Mouse (Mus musculus) heart, adult 18-20 months (tissue): Measurements from ENCODE around the gene Cd34. TPM values are rescaled to one million over a fixed set of nuclear protein-coding genes. Genes with fewer than 3 reads are reported as not detected.

Experiments
- DNase-seq, 2 experiments: peaks; one replicate each; pipeline ENCODE4 v3.0.0; 2021 to 2022; ENCODE audit warnings: mixed read lengths in 1 of 2
- long read RNA-seq, 2 experiments: library from polyadenylated mRNA; stranded (forward); transcript quantifications; one replicate each; pipeline ENCODE4 v2.0.0; 2021
- total RNA-seq, 2 experiments: library from RNA; stranded (reverse); gene quantifications; 2 replicates each; pipeline ENCODE4 v1.2.3; 2021

Cd34 gene
- total RNA-seq = 10 to 100 TPM; 76.1 to 78.5 TPM
- long read RNA-seq, experiment 1, transcript Cd34-201 (8 exons, 2,454 nt) = major isoform, 24 of 63 reads
- long read RNA-seq, experiment 1, transcript Cd34-202 (8 exons, 2,554 nt) = major isoform, 24 of 63 reads
- long read RNA-seq, experiment 1, partial matches to known transcripts = 11 of 63 reads
- long read RNA-seq, experiment 1, other reads (novel, unspliced or antisense) = 4 of 63 reads
- long read RNA-seq, experiment 2, transcript Cd34-201 (8 exons, 2,454 nt) = major isoform, 15 of 33 reads
- long read RNA-seq, experiment 2, transcript Cd34-202 (8 exons, 2,554 nt) = minor isoform, 11 of 33 reads
- long read RNA-seq, experiment 2, partial matches to known transcripts = 7 of 33 reads
- long read RNA-seq, experiment 2, other reads (novel, unspliced or antisense) = 0 of 33 reads

DNA sequence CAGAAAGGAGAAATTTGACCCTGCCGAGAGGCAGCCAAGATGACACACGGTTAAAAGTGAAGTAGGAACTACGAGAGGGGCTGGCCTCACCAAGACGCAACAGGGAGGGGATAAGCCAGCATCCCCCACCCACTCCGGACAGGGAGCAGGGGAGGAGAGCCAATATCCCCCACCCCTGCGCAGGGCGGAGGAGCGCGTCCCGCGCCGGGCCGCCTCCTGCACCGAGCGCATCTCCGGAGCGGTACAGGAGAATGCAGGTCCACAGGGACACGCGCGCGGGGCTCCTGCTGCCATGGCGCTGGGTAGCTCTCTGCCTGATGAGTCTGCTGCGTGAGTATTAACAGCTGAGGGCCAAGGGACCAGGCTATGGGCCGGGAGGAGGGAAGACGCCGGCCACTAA lies at the start of gene Cd34:
Gene Cd34 (plus strand): TSS at position 105 of the 400 bp plus-strand sequence.
- peak; percentile 82 to 91 for DNase-seq

- no peak for DNase-seq
These were observed 44.1 kb upstream of the Cd34 start for GRCm38 (mm10) chr1:194894513-194894912.

- no peak for DNase-seq
These were observed 43.3 kb upstream of the Cd34 start for GRCm38 (mm10) chr1:194895287-194895686.

DNA sequence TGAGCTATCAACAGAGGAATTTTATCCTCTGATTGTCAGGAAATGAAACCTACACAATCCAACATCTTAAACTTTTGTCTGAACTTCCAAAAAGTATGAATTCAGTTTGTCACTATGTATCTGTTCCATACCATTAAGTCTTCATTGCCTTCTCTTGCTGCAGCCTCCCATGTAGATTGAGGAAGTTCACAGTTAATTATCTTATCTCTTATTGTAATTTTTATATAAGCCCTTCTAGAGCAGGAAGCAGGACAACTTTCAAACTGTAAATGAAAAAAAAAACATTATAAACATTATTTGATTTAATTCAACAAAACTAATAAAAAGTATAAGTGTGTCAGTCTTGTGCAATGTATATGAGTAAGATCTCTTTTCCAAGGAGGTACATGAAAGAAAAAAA lies 37.5 kb upstream of the Cd34 start:
- no peak for DNase-seq

DNA sequence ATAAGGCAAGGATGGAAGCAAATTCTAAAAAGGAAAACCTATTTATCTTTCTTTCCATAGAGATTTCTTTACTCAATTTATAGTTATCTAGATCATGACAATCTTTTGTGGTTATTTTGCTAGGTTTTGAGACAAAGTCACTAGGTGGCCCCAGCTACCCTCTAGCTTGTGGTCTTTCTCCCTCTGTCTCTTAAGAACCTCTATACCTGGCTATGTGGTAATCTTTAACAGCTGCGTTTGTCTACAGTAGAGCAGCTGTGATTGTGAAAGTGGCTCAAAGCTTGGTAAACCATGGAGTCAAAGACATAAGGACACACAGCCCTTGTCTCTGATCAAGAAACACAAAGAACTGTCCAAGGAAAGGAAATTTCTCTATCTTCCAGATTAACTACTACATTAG lies 36.8 kb upstream of the Cd34 start:
- DNase-seq = no peak

DNA sequence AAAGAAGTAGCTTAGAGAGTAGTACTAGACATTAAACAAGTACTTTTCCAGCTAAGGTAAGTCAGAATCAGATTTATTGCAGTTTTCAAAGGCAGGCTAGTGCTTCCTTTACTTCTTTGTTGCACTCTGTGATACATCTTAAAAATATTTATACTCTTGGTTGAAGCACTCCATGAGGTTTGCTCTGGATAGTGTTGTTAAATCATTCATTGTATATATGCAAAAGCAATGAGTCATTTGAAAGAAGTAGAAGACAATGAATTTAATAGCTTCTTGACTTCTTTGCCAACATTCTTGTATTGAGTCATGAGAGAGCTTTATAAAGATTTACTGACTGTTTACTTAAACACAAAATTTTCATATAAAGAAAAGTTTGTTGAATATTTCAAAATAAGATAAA lies 29.7 kb upstream of the Cd34 start:
- DNase-seq = no peak

DNA sequence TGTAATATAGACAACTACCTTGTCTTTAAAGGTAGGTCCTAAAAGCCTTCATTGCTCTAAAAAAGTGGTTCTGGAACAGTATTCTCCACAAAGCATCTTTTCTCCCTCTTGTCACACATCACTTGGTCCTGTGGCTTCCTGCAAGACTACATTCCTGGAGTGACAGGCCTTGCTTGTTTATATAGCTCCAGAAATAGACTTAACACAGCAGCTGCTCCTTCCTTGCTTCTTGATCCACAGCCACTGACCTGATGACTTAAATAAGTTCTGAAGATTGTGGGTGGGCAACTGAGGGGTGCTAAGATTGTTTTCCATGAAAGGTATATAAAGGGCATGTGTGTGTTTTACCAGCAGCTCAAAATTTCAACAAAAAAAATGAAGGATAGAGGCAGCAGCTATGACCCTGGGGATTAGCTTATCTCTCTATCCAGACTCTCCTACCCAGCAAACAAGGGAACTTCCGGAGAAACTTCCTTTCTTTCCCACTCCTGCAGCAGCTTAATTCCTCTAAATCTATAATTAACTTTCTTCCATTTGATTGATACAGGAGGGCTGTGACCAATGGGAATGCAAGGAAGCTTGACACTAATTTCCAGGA lies 12.8 kb upstream of the Cd34 start:
- DNase-seq = no peak

DNA sequence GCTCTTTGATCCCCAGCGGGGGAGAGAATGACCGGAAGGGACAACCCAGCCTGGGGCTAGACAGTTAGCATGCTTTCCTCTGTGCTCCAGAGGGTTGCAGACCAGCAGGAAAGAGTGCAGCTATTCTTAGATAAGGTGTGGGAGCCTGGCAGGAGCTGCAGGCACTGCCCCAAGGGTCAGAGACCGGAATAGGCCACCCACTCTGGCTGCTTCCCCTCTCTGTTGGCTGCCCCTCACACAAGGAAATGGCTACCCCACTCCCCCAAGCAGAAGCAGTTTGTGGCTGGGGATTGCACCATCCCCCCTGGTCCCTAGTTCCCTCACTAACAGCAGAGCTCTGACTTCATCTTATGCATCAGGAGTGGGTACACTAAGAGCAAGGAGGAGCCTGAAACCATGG lies 10.7 kb upstream of the Cd34 start:
- peak; percentile 58 to 81 for DNase-seq

DNA sequence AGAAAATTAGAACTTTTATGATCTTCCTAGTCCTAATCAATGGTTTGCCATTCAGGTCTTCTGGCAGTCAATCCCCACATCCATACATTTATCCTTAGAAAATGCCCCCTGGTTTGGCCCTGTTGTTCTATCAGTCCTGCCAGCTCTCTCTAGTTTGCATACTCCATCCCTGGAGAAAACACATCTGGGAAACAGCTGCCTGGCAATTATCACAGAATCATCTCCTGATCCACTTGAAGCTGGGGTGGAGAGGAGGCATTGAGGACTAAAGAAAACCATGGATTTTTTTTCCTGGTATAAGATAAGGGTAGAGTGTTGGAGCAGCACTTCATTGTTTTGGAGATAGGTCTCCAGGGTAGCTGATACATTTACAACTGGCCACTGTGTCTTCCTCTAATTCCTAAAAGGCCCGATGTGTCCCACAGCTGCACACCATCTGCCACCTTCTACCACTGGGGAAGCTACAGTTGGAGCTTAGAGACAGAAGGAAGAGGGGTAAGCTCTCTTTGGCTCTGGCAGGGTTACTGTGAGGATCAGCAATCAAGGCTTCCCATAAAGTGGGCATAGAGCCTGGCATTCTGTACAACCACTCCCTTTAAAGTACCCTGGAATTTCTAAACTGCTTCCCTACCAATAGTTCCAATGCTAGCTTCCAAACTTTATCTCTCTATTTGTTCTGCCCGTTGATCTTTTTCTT lies 9.2 kb upstream of the Cd34 start:
- peak; percentile 44 to 52 for DNase-seq

DNA sequence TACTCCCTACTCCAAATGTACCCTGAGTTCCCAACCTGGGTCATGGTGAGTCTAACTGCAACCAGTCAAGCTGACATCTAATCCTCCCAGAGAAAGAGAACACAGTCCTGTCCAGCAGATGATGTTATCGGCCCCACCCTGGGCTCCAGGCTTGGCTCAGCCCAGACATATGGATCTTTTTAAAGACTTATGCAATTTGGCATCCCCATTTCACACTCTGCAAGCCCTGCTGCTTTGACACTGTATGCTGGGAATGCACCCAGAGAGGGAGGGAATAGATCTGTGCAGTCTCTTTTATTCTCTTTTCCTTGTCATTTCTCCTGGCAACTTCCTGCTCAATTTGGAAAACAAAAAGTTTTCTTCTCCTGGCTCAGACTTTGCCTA lies 8.7 kb upstream of the Cd34 start:
- peak; percentile 71 to 83 for DNase-seq

DNA sequence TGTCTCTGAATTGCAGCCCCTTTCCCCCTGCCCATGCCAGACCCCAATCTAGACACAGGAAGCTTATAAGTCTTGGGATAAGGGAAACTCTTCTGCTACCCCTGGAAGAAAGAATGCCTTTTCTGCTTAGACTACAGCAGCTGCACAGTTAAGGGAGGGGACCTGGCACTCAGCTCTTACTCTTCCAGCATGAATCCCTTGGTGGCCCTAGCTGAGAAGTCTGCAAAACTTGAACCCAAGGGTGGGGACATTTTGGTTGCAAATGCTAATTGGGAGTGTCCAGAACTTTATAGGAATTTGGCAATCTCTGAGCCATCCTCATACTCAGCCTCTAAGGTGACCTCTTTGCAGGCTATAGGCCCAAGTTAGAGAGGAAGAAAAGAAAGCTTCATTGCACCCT lies 7.9 kb upstream of the Cd34 start:
- peak; percentile 42 to 63 for DNase-seq

DNA sequence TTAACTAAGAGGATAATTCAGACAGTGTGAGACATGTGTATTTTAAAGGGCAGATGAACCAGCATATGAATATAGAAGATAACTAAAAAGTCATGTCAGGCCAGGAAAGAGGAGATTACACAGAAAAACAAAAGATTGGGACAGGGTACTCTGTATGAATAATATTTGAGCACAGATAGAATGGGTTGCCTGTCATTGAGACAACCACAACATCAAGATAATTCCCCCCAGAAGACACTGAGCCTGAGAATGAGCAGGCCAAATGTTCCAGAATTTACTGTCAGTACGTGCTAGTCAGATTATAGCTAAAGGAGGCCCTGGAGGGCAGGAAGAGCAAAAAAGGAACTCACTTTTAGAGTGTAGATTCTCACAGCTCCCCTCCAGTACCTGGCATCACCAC lies 3.3 kb upstream of the Cd34 start:
- no peak for DNase-seq

GRCm38 (mm10) chr1:194941528-194941927 lies 2.9 kb downstream of the Cd34 start:
- peak; percentile 45 to 67 for DNase-seq

GRCm38 (mm10) chr1:194942912-194943311 lies 4.3 kb downstream of the Cd34 start:
- DNase-seq = no peak

DNA sequence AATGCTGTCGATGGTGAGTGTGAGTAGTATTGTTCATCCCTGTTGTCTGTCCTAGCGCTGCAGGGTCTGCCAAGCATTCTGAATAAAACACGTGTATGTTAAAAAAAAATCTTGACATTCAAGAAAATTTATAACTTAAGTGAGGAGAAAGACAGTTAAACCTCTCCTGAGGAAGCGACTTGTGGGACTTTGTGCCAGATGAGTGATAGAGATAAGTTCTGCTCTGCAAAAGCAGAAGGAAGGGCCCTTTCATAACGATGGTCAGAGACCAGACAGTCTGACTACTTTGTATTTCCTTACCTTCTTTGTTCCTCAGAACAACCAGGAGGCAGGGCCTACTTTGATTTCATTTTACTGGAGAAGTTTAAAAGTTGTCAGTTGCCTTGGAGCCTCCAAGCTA lies 4.9 kb downstream of the Cd34 start:
- DNase-seq = no peak

DNA sequence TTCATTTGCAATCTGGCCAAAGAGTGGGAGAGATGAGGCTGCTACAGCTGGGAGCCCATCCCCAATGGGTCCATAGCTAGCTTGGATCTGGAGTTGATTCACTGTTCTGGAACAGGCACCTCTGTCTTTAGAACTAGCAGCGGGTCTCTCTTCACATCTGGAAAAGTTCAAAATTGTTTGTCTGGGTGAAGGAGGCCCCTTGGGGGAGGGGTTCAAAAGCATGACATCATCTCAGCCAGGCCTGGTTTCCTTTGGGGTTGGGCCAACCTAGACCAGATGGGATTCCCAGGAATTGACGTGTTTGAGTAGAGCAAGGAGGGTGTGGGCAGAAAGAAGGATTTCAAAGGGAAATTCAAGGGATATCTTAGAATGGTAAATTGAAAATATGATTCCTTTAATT lies 6.8 kb downstream of the Cd34 start:
- DNase-seq = peak; percentile 85 to 92

DNA sequence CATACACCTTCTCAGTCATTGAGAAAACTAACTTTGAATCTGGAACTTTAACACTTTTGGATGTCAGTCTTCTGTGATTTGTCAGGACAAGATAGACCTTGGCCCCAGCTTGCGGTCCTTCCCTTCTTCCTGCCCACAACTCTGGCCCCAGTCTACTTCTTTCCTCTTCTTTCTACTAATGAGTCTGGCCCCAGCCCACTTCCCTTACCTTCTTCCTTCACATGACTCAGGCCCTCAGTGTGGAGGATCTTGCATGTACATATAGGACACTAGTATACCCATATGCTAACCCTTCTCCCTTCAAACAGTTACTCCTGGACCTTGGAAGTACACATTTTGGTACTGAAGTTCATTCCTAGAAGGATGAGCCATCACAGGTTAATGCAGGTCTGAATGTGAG lies 7.8 kb downstream of the Cd34 start:
- DNase-seq = no peak

DNA sequence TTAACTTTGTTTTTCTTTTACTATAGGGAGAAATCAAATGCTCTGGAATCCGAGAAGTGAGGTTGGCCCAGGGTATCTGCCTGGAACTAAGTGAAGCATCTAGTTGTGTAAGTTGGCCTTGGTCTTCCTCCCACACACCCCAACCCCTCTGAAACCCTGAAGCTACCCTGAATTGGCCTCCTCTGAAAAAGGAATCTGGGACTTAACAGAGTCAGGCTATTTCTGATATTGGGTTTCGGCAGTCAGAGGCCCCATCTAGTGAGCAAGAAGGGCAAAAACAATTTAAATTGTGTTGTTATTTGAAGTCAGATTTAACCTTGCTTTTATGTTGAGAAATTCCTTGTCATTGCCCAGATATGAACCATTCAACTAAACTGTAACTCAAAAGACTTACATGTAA lies 12.3 kb downstream of the Cd34 start:
- peak; percentile 32 to 55 for DNase-seq

- DNase-seq = no peak
These were observed 14.3 kb downstream of the Cd34 start for GRCm38 (mm10) chr1:194952891-194953290.

GRCm38 (mm10) chr1:194954694-194955093 lies 16.1 kb downstream of the Cd34 start:
- no peak for DNase-seq

GRCm38 (mm10) chr1:194955749-194956148 lies 17.1 kb downstream of the Cd34 start:
- DNase-seq = peak in 1 of 2 experiments; percentile 41

DNA sequence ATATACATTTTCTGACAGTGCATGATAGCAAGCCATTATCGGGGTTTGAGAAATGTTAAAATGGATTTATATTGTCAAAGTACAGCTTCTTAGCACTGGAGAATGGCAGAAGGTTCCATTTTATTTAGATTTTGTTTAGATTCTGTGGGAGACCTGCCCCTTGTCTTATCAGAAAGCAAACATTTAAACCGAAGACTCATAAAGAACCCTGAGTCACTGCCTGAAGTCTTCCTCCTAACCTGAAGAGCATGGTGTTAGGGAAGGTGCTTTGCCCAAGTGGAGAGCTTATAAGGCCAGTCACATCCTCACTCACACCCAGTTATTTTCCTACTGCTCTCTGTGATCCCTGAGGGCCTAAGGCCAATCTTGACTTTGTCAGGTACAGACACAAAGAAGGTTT lies 18.4 kb downstream of the Cd34 start:
- no peak for DNase-seq

DNA sequence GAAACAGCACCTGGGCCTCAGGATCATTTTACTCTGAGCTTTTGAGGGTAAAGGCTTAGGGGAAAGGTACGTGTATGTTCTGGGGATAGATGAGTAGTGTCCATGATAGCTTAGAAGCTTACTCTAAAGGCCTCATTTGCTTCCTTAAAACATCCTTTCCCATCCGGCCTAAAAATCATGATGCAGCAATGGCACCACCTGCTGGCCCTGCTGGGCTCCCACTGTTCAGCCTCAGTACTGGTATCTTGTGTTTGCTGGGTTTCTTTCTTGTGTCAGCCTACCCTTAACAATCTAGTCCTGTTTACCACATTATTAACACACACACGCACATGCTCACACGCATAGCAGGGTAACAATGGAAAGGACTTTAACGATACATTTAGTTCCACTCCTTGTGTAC lies 23.6 kb downstream of the Cd34 start:
- DNase-seq = peak; percentile 58 to 83
